Mouse (Mus musculus) lung, postnatal 0 days (tissue): Measurements from ENCODE around the gene Fam117a. TPM values are rescaled to one million over a fixed set of nuclear protein-coding genes. Genes with fewer than 3 reads are reported as not detected.

Experiments
- ATAC-seq: fragments of 200-750 bp; cut with Nextera tagmentation; 2 replicates; pipeline ENCODE4 v1.8.0; 2017; ENCODE audit warnings: moderate library complexity
- DNase-seq: peaks from one replicate; pipeline ENCODE4 v3.0.0-alpha.2; 2016; ENCODE audit warnings: low spot score
- H3K27ac ChIP-seq: fragments of 300-500 bp; sonication (generic); 2 replicates; pipeline ENCODE4 v1.5.1; 2014; ENCODE audit warnings: antibody characterized with exemption, mild to moderate bottlenecking, low read length, mixed read lengths
- H3K27me3 ChIP-seq: fragments of 300-500 bp; sonication (generic); replicated peaks from 2 replicates; pipeline ENCODE4 v1.6.1; 2014; ENCODE audit warnings: low read length, mixed read lengths; ENCODE audit not compliant: insufficient read depth
- H3K36me3 ChIP-seq: fragments of 300-500 bp; sonication (generic); 2 replicates; pipeline ENCODE4 v1.6.1; 2014; ENCODE audit warnings: low read length, mixed read lengths; ENCODE audit not compliant: insufficient read depth
- H3K4me1 ChIP-seq: fragments of 300-500 bp; sonication (generic); 2 replicates; pipeline ENCODE4 v1.6.1; 2014; ENCODE audit warnings: antibody characterized with exemption, low read depth, low read length, mixed read lengths; ENCODE audit not compliant: insufficient read depth
- H3K4me2 ChIP-seq: fragments of 300-500 bp; sonication (generic); replicated peaks from 2 replicates; pipeline ENCODE4 v1.6.1; 2014; ENCODE audit warnings: low read depth, mild to moderate bottlenecking, low read length, moderate library complexity, mixed read lengths
- H3K4me3 ChIP-seq: fragments of 300-500 bp; sonication (generic); 2 replicates; pipeline ENCODE4 v1.5.1; 2014; ENCODE audit warnings: low read depth, low read length
- H3K9ac ChIP-seq: fragments of 300-500 bp; sonication (generic); replicated peaks from 2 replicates; pipeline ENCODE4 v1.6.1; 2014; ENCODE audit warnings: low read depth, mild to moderate bottlenecking
- H3K9me3 ChIP-seq: fragments of 300-500 bp; sonication (generic); 2 replicates; pipeline ENCODE4 v1.6.1; 2016; ENCODE audit warnings: low read length, mixed read lengths
- CTCF ChIP-seq: IDR thresholded peaks from 2 replicates; pipeline ENCODE4 v1.5.1; 2016; ENCODE audit warnings: antibody characterized with exemption, mild to moderate bottlenecking
- EP300 ChIP-seq: IDR thresholded peaks from 2 replicates; pipeline ENCODE4 v1.6.1; 2016; ENCODE audit warnings: antibody characterized with exemption, mild to moderate bottlenecking, control low read depth
- WGBS: fragments of 180-500 bp; shearing (Covaris S2); extraction: QIAGEN DNeasy Blood & Tissue Kit; methylation state at CpG from one replicate; pipeline ENCODE4 v1.1.7; 2014; 5-methylcytosine and 5-hydroxymethylcytosine counted together
- polyA plus RNA-seq: library from polyadenylated mRNA; unstranded; fragments of >200 nt; fragmentation: Nextera tagmentation; extraction: Ambion mirVana; gene quantifications from 2 replicates; pipeline ENCODE4 v1.2.1, GENCODE M21; 2015

Gene Fam117a
- polyA plus RNA-seq, 1 experiment from 2014 or later: 21.6 TPM

DNA sequence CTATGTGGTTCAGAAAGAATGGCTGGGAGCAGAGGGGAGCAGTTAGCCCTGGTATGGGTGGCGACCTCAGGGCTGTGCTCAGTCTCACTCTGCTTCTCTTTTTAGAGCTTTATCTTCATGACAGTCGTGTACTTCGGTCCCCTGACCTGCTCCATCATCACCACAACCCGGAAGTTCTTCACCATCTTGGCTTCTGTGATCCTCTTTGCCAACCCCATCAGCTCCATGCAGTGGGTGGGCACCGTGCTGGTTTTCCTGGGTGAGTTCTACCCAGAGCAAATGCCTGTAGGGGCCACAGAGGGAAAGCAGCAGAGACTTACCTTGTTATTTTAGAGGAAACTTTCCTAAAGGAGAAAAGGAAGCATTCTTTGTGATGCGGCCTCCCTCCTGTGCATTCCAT, 53.6 kb downstream of the Fam117a start:
- H3K4me3 ChIP-seq: no peak overlapping the region
- H3K4me2 ChIP-seq: no peak overlapping the region
- ATAC-seq (no peak), DNase-seq (no peak)
- TF ChIP-seq CTCF (no peak), EP300 (no peak)
- no peak overlapping the region for H3K9ac ChIP-seq
- 92% methylated on average over 6 of the region's 6 CpGs for WGBS
- H3K27ac ChIP-seq: no peak overlapping the region
- H3K4me1 ChIP-seq: no peaks in the 10 kb centered on the region
- no peaks in the 10 kb centered on the region for H3K27me3 ChIP-seq
- H3K36me3 ChIP-seq: peaks cover 12% of the 10 kb centered on the region
- no peaks in the 10 kb centered on the region for H3K9me3 ChIP-seq

DNA sequence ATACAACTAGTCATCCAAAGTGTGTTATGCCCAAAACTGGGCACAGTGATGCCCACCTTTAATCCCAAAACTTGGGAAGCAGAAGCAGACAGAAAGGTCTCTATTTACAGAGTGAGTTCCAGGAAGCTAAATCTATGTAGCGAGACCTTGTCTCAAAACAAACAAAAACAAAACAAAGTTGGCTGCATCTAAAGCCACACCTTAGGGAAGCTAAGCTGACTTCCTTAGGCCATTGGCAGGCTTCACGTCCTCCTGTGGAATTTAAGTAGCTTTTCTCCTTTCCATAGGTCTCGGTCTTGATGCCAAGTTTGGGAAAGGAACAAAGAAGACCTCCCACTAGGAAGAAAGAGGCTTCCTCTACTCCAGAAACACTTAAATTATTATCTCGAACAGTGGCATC, 54.4 kb downstream of the Fam117a start:
- no peak overlapping the region for H3K9ac ChIP-seq
- DNase-seq (no peak), ATAC-seq (no peak)
- no peak overlapping the region for H3K4me3 ChIP-seq
- H3K27ac ChIP-seq: no peak overlapping the region
- no peak overlapping the region for H3K4me2 ChIP-seq
- H3K4me1 ChIP-seq: no peaks in the 10 kb centered on the region
- no peaks in the 10 kb centered on the region for H3K27me3 ChIP-seq
- TF ChIP-seq EP300 (no peak), CTCF (no peak)
- H3K36me3 ChIP-seq: peaks cover 12% of the 10 kb centered on the region
- 67% methylated on average over 4 of the region's 4 CpGs for WGBS
- H3K9me3 ChIP-seq: no peaks in the 10 kb centered on the region

DNA sequence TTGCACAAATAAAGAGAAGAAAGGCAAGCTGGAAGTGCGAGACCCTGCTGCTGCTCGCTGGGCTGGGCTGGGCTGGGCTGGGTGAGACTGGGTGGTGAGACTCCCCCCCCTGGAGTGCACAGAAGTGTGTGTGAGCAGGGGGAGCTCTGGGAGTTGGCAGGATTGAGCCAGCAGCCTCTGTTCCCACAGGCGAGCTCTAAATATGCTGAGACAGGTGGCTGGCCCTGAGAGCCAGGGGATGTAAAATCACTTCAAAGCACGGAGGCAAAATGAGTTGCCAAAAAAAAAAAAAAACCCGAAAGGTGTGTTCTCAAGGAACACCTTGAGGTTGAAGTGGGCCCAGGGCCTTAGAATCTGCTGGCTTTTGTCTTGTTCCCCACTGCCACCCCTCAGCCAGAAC, 54.9 kb downstream of the Fam117a start:
- H3K4me3 ChIP-seq: no peak overlapping the region
- no peak overlapping the region for H3K4me2 ChIP-seq
- H3K9ac ChIP-seq: no peak overlapping the region
- no peaks in the 10 kb centered on the region for H3K4me1 ChIP-seq
- no peaks in the 10 kb centered on the region for H3K27me3 ChIP-seq
- DNase-seq (no peak), ATAC-seq (no peak)
- TF ChIP-seq CTCF (no peak), EP300 (no peak)
- peaks cover 12% of the 10 kb centered on the region for H3K36me3 ChIP-seq
- 61% methylated on average over 5 of the region's 5 CpGs for WGBS
- H3K9me3 ChIP-seq: no peaks in the 10 kb centered on the region
- H3K27ac ChIP-seq: no peak overlapping the region

DNA sequence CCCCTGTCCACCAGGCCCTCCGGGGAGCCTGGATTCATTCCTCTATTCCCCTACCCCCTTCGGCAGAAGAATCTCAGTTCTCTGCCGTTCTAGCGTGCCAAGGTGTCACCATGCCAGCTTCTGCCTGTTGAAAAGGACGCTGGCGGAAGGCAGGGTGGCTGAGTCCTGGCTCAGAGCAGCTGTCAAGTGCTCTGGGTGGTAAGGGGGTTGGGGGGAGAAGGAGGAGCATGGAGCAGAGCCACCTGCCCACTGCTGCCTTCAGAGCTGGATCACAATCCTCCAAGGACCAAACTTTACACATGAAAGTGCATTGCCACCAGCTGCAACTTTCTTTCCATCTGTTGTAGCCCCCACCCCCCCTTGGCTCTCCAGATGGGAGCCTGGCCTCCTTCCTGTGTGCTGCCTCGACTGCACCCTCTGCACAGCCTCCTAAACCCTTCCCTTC, 55.4 kb downstream of the Fam117a start:
- no peak overlapping the region for H3K4me3 ChIP-seq
- H3K4me1 ChIP-seq: no peaks in the 10 kb centered on the region
- no peak overlapping the region for H3K4me2 ChIP-seq
- H3K9ac ChIP-seq: no peak overlapping the region
- peaks cover 8% of the 10 kb centered on the region for H3K36me3 ChIP-seq
- WGBS: 42% methylated on average over 7 of the region's 7 CpGs
- H3K27ac ChIP-seq: no peak overlapping the region
- H3K27me3 ChIP-seq: no peaks in the 10 kb centered on the region
- no peak for DNase-seq
- no peaks in the 10 kb centered on the region for H3K9me3 ChIP-seq
- no peak for ATAC-seq
- TF ChIP-seq CTCF (no peak), EP300 (no peak)

DNA sequence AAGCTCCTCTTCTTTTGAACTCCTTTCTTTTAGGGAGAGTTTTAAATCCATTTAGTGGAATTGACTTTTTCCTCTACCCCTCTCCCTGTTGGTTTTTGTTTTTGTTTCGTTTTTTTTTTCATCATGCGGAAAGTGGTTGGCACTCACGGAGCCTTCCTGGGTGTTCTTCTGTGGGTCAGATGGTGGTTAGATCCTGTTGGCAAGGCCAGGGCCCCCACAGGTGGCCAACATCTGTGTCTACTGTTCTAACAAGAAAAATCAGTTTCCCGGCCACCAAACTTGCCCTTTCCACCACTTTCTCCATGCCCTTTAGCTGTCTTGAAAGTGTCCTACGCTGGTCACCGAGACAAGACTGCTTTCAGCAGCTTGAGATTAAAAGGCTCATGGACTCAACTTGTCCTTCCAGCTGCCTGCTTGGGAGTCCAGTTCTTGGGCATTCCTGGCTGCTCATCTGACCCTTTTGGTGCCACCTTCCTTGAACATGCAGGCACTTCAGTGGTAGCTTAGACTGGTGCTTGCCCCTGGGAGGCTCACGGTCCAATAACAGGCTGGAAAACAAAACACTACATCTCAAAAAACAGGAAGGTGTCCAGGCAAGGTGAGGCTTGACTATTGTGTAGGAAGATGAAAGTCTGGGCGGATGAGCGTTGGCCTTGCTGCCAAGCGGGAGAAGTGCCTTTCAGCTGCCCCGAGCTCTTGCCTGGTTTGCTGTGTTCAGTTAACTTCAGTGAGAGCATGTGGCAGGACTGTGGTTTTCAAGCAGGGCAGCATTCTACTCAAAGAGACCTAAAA, 56.1 kb downstream of the Fam117a start:
- Histone ChIP-seq H3K4me2 (no peak overlapping the region), H3K9me3 (no peaks in the 10 kb centered on the region), H3K27me3 (no peaks in the 10 kb centered on the region), H3K4me3 (no peak overlapping the region), H3K27ac (no peak overlapping the region), H3K4me1 (no peaks in the 10 kb centered on the region), H3K9ac (no peak overlapping the region), H3K36me3 (peaks cover 6% of the 10 kb centered on the region; the same call in 1 of the 2 replicates)
- ATAC-seq: no peak
- DNase-seq: no peak
- WGBS: 73% methylated on average over 11 of the region's 11 CpGs
- TF ChIP-seq EP300 (no peak), CTCF (no peak)

DNA sequence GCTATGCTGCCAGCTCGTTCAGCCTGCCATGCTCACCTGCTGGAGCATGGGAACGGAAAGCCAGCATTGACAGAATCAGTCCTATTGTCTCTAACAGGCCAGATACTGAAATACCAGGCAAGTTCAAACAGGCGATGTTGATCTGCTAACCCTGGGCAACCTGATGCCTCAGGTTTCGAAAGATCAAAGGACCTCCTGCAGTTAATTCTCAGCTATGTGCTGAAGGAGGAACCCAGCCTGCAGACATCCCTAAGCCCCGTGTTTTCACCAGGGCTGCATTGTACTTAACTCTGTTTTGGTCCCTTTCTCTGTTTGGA, 56.6 kb downstream of the Fam117a start:
- TF ChIP-seq EP300 (no peak), CTCF (no peak)
- H3K27me3 ChIP-seq: no peaks in the 10 kb centered on the region
- no peak overlapping the region for H3K4me3 ChIP-seq
- no peak for DNase-seq
- H3K9ac ChIP-seq: no peak overlapping the region
- H3K9me3 ChIP-seq: no peaks in the 10 kb centered on the region
- WGBS: 35% methylated on average over 5 of the region's 5 CpGs
- H3K4me1 ChIP-seq: no peaks in the 10 kb centered on the region
- H3K36me3 ChIP-seq: peaks cover 6% of the 10 kb centered on the region; the same call in 1 of the 2 replicates
- H3K27ac ChIP-seq: no peak overlapping the region
- H3K4me2 ChIP-seq: no peak overlapping the region
- no peak for ATAC-seq
